Mouse (Mus musculus) intestine, embryonic 14.5 days (tissue): ENCODE data around the gene Farsb. TPM values are rescaled to one million over a fixed set of nuclear protein-coding genes. Genes with fewer than 3 reads are reported as not detected.

Experiments
- ATAC-seq: fragments of 200-750 bp; cut with Nextera tagmentation; replicated peaks from 2 replicates; pipeline ENCODE4 v1.8.0; 2017; ENCODE audit warnings: low read depth, moderate number of reproducible peaks, moderate TSS enrichment, moderate library complexity; ENCODE audit not compliant: low FRiP score, low TSS enrichment
- DNase-seq: peaks from one replicate; pipeline ENCODE4 v3.0.0-alpha.2; 2018; ENCODE audit warnings: low spot score
- H3K27ac ChIP-seq: fragments of 300-500 bp; sonication (generic); 2 replicates; pipeline ENCODE4 v1.5.1; 2014; ENCODE audit warnings: low read depth, mild to moderate bottlenecking, control low read depth
- H3K27me3 ChIP-seq: fragments of 300-500 bp; sonication (generic); replicated peaks from 2 replicates; pipeline ENCODE4 v1.6.1; 2014; ENCODE audit warnings: low read length, control low read depth; ENCODE audit not compliant: control insufficient read depth, insufficient read depth
- H3K36me3 ChIP-seq: fragments of 300-500 bp; sonication (generic); 2 replicates; pipeline ENCODE4 v1.6.1; 2014; ENCODE audit warnings: low read length, control low read depth; ENCODE audit not compliant: control insufficient read depth, insufficient read depth
- H3K4me1 ChIP-seq: fragments of 300-500 bp; sonication (generic); replicated peaks from 2 replicates; pipeline ENCODE4 v1.6.1; 2014; ENCODE audit warnings: low read length, control low read depth, mixed read lengths; ENCODE audit not compliant: control insufficient read depth, insufficient read depth
- H3K4me2 ChIP-seq: fragments of 300-500 bp; sonication (generic); 2 replicates; pipeline ENCODE4 v1.6.1; 2014; ENCODE audit warnings: low read length
- H3K4me3 ChIP-seq: fragments of 300-500 bp; sonication (generic); 2 replicates; pipeline ENCODE4 v1.5.1; 2014; ENCODE audit warnings: low read depth, low read length, control low read depth, mixed read lengths
- H3K9ac ChIP-seq: fragments of 300-500 bp; sonication (generic); 2 replicates; pipeline ENCODE4 v1.6.1; 2014; ENCODE audit warnings: mild to moderate bottlenecking, low read length
- H3K9me3 ChIP-seq: fragments of 300-500 bp; sonication (generic); 2 replicates; pipeline ENCODE4 v1.6.1; 2016; ENCODE audit warnings: low read length, control low read depth; ENCODE audit not compliant: control insufficient read depth
- WGBS: fragments of 180-500 bp; shearing (Covaris S2); extraction: QIAGEN DNeasy Blood & Tissue Kit; methylation state at CpG from one replicate; pipeline ENCODE4 v1.1.7; 2014; 5-methylcytosine and 5-hydroxymethylcytosine counted together
- polyA plus RNA-seq: library from polyadenylated mRNA; unstranded; fragments of >200 nt; fragmentation: Nextera tagmentation; extraction: Ambion mirVana; gene quantifications from 2 replicates; pipeline ENCODE4 v1.2.1, GENCODE M21; 2014

Gene Farsb
- polyA plus RNA-seq, 1 experiment from 2014 or later, result 177 TPM

GRCm38 (mm10) chr1:78436445-78436844 lies 52.3 kb downstream of the Farsb start:
- H3K4me3 ChIP-seq, result no peak overlapping the region
- H3K36me3 ChIP-seq, result peaks cover 15% of the 10 kb centered on the region; the same call in 1 of the 2 replicates
- no peak for ATAC-seq
- no peaks in the 10 kb centered on the region for H3K9me3 ChIP-seq
- H3K27me3 ChIP-seq, result no peaks in the 10 kb centered on the region
- H3K4me1 ChIP-seq, result no peaks in the 10 kb centered on the region
- no peak overlapping the region for H3K4me2 ChIP-seq
- H3K27ac ChIP-seq, result no peak overlapping the region
- H3K9ac ChIP-seq, result no peak overlapping the region
- 93% methylated on average over 1 of the region's 1 CpGs for WGBS
- no peak for DNase-seq

GRCm38 (mm10) chr1:78435967-78436366 lies 52.7 kb downstream of the Farsb start:
- Histone ChIP-seq H3K9me3 (no peaks in the 10 kb centered on the region), H3K27me3 (no peaks in the 10 kb centered on the region), H3K4me3 (no peak overlapping the region), H3K27ac (no peak overlapping the region), H3K4me2 (no peak overlapping the region), H3K4me1 (no peaks in the 10 kb centered on the region), H3K9ac (no peak overlapping the region), H3K36me3 (peaks cover 12% of the 10 kb centered on the region; the same call in 1 of the 2 replicates)
- WGBS, result 92% methylated on average over 2 of the region's 2 CpGs
- no peak for DNase-seq
- ATAC-seq, result no peak

GRCm38 (mm10) chr1:78433472-78433871 lies 55.2 kb downstream of the Farsb start:
- Histone ChIP-seq H3K4me2 (no peak overlapping the region), H3K4me1 (no peaks in the 10 kb centered on the region), H3K27me3 (no peaks in the 10 kb centered on the region), H3K4me3 (no peak overlapping the region), H3K9ac (no peak overlapping the region), H3K9me3 (no peaks in the 10 kb centered on the region), H3K36me3 (peaks cover 5% of the 10 kb centered on the region; the same call in 1 of the 2 replicates), H3K27ac (no peak overlapping the region)
- no peak for DNase-seq
- ATAC-seq, result no peak
- WGBS, result 95% methylated on average over 9 of the region's 9 CpGs

- Histone ChIP-seq H3K27me3 (no peaks in the 10 kb centered on the region), H3K4me1 (0 out of 2 replicates have a peak, but pooled peaks cover 4% of the 10 kb centered on the region), H3K36me3 (peaks cover 13% of the 10 kb centered on the region; the same call in 1 of the 2 replicates), H3K9ac (no peak overlapping the region), H3K4me3 (no peak overlapping the region), H3K27ac (no peak overlapping the region), H3K9me3 (no peaks in the 10 kb centered on the region), H3K4me2 (no peak overlapping the region)
- 78% methylated on average over 11 of the region's 11 CpGs for WGBS
- ATAC-seq (no peak), DNase-seq (no peak)
Measured at GRCm38 (mm10) chr1:78428851-78429250, 59.8 kb downstream of the Farsb start.

GRCm38 (mm10) chr1:78426841-78427240 lies 61.9 kb downstream of the Farsb start:
- no peak overlapping the region for H3K9ac ChIP-seq
- H3K9me3 ChIP-seq, result no peaks in the 10 kb centered on the region
- H3K27ac ChIP-seq, result no peak overlapping the region
- WGBS, result 79% methylated on average over 3 of the region's 3 CpGs
- 0 out of 2 replicates have a peak, but pooled peaks cover 4% of the 10 kb centered on the region for H3K4me1 ChIP-seq
- ATAC-seq (no peak), DNase-seq (no peak)
- no peak overlapping the region for H3K4me3 ChIP-seq
- peaks cover 24% of the 10 kb centered on the region for H3K36me3 ChIP-seq
- H3K4me2 ChIP-seq, result no peak overlapping the region
- no peaks in the 10 kb centered on the region for H3K27me3 ChIP-seq

GRCm38 (mm10) chr1:78425793-78426700 lies 62.6 kb downstream of the Farsb start:
- Histone ChIP-seq H3K36me3 (peaks cover 24% of the 10 kb centered on the region), H3K9ac (no peak overlapping the region), H3K4me3 (no peak overlapping the region), H3K4me2 (no peak overlapping the region), H3K4me1 (0 out of 2 replicates have a peak, but pooled peaks cover 4% of the 10 kb centered on the region), H3K9me3 (no peaks in the 10 kb centered on the region), H3K27ac (no peak overlapping the region), H3K27me3 (no peaks in the 10 kb centered on the region)
- ATAC-seq (no peak), DNase-seq (no peak)
- whole genome bisulfite sequencing, result 78% methylated on average over 7 of the region's 7 CpGs

- Histone ChIP-seq H3K27ac (no peak overlapping the region), H3K4me1 (0 out of 2 replicates have a peak, but pooled peaks cover 4% of the 10 kb centered on the region), H3K36me3 (peaks cover 24% of the 10 kb centered on the region), H3K27me3 (no peaks in the 10 kb centered on the region), H3K4me3 (no peak overlapping the region), H3K9me3 (no peaks in the 10 kb centered on the region), H3K9ac (no peak overlapping the region), H3K4me2 (no peak overlapping the region)
- DNase-seq (no peak), ATAC-seq (no peak)
- 83% methylated on average over 7 of the region's 7 CpGs for WGBS
Measured at GRCm38 (mm10) chr1:78425309-78425708, 63.4 kb downstream of the Farsb start.

GRCm38 (mm10) chr1:78424848-78425247 lies 63.8 kb downstream of the Farsb start:
- H3K4me1 ChIP-seq, result 0 out of 2 replicates have a peak, but pooled peaks cover 4% of the 10 kb centered on the region
- H3K27ac ChIP-seq, result no peak overlapping the region
- no peaks in the 10 kb centered on the region for H3K9me3 ChIP-seq
- H3K4me2 ChIP-seq, result no peak overlapping the region
- H3K9ac ChIP-seq, result no peak overlapping the region
- H3K36me3 ChIP-seq, result peaks cover 24% of the 10 kb centered on the region
- DNase-seq (no peak), ATAC-seq (no peak)
- no peaks in the 10 kb centered on the region for H3K27me3 ChIP-seq
- no peak overlapping the region for H3K4me3 ChIP-seq
- 67% methylated on average over 4 of the region's 4 CpGs for WGBS
